Comparison of ENCODE assay signal across 10 mouse cellular contexts in the genomic region with DNA sequence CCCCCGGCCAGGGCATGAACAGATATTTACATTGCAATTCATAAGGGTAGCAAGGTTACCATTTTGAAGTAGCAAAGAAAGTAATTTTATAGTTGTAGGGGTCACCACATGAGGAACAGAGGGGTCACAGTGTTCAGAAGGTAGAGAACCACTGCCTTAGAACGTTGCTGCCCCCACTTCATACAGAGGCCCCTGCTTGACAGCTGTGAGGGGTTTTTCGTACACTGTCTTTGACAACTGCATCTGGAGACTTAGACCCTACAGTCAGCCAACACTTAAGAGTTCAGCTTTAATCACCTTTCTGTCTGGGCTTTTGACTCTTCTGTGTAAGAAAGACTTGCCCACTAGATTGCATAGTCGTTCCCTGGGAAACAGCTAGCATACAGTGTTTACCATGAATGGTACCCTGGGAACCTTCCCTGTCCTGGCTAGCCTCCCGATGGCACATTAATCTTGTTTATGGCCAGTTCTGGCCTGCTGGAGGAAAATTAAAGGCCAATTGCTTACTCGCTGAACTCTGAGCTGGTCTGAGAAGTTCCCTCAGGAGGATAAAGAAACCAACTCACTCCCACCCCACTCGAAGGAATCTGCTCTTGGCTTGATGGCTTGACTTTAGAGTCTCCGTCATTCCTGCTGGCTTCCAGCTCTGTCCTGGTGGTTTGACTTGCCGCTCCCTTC. TPM values are rescaled to one million over a fixed set of nuclear protein-coding genes. Genes with fewer than 3 reads are reported as not detected.
DNase-seq lines count a peak whose midpoint lies in the region; ATAC-seq lines count a peak whose summit lies in the region.
"Had no signal": no experiment of that assay in that cellular context is flagged by ENCODE, and none has a peak within 500 bp of the region (broad histone marks: within the 10 kb centered on the region; RNA-seq: fewer than 3 reads in every experiment).

No protein-coding gene starts in this region.

- WGBS in midbrain, embryonic 16.5 days, result 71% methylated on average over 9 of the region's 9 CpGs
- 81% methylated on average over 9 of the region's 9 CpGs for WGBS in midbrain, embryonic 11.5 days

- H3K36me3 ChIP-seq in midbrain, embryonic 16.5 days (ENCODE audit: control insufficient read depth, insufficient read depth, low read length), result no peaks in the 10 kb centered on the region
- H3K36me3 ChIP-seq in midbrain, embryonic 11.5 days (ENCODE audit: control insufficient read depth, insufficient read depth, low read length), result no peaks in the 10 kb centered on the region
- H3K36me3 ChIP-seq: limb, embryonic 15.5 days had no signal

- no peaks in the 10 kb centered on the region for H3K9me3 ChIP-seq in midbrain, embryonic 16.5 days (replicated peaks; ENCODE audit: control insufficient read depth, low read length, poor library complexity, severe bottlenecking)
- no peaks in the 10 kb centered on the region for H3K9me3 ChIP-seq in midbrain, embryonic 11.5 days (ENCODE audit: control insufficient read depth, low read length)
- H3K9me3 ChIP-seq: limb, embryonic 15.5 days had no signal

- H3K9ac ChIP-seq in midbrain, embryonic 16.5 days (ENCODE audit: low read depth, low read length), result no peak overlapping the region
- no peak overlapping the region for H3K9ac ChIP-seq in midbrain, embryonic 11.5 days (ENCODE audit: low read length)
- H3K9ac ChIP-seq: limb, embryonic 15.5 days had no signal

- no peak overlapping the region for H3K27ac ChIP-seq in midbrain, embryonic 16.5 days (ENCODE audit: low read length)
- H3K27ac ChIP-seq in midbrain, embryonic 11.5 days (ENCODE audit: low read depth, low read length), result no peak overlapping the region
- H3K27ac ChIP-seq: limb, embryonic 15.5 days had no signal

- H3K4me2 ChIP-seq in midbrain, embryonic 16.5 days (ENCODE audit: low read length), result no peak overlapping the region
- no peak overlapping the region for H3K4me2 ChIP-seq in midbrain, embryonic 11.5 days
- H3K4me2 ChIP-seq: limb, embryonic 15.5 days had no signal

- no peak for DNase-seq in midbrain, embryonic 11.5 days (ENCODE audit: low spot score, missing footprints)
- DNase-seq in gastrocnemius, postnatal 14 days, result peak; percentile 10
- peak; percentile 70 for DNase-seq in kidney, postnatal 10 days
- DNase-seq in urinary bladder, postnatal 36 days (ENCODE audit: low spot score in 2 of 2), result peak; percentile 9 to 62
- DNase-seq in spleen, adult 12 weeks (ENCODE audit: low spot score), result no peak
- DNase-seq in testis, postnatal 14 days (ENCODE audit: low spot score), result no peak
- DNase-seq in right cerebral cortex, postnatal 36 days (ENCODE audit: low spot score in 2 of 2), result no peak
- DNase-seq: cerebellum, postnatal 10 days had no signal

- no peaks in the 10 kb centered on the region for H3K4me1 ChIP-seq in midbrain, embryonic 16.5 days (ENCODE audit: control insufficient read depth, insufficient read depth, low read length)
- no peaks in the 10 kb centered on the region for H3K4me1 ChIP-seq in midbrain, embryonic 11.5 days (ENCODE audit: control insufficient read depth, insufficient read depth, low read length)
- H3K4me1 ChIP-seq: limb, embryonic 15.5 days had no signal

- no peaks in the 10 kb centered on the region for H3K27me3 ChIP-seq in midbrain, embryonic 16.5 days (ENCODE audit: control insufficient read depth, insufficient read depth, low read depth, low read length)
- no peaks in the 10 kb centered on the region for H3K27me3 ChIP-seq in midbrain, embryonic 11.5 days (ENCODE audit: control insufficient read depth, insufficient read depth, low read length)
- H3K27me3 ChIP-seq: limb, embryonic 15.5 days had no signal

- intact Hi-C loops in gastrocnemius, postnatal 14 days (cut with DNase I; ENCODE audit: low total_unique reads), result no loop called here

- no peak overlapping the region for H3K4me3 ChIP-seq in midbrain, embryonic 16.5 days (ENCODE audit: low read depth, low read length)
- no peak overlapping the region for H3K4me3 ChIP-seq in midbrain, embryonic 11.5 days (ENCODE audit: low read depth, low read length)
- H3K4me3 ChIP-seq: limb, embryonic 15.5 days had no signal

- peak; percentile 25; the same call in 1 of the 2 replicates for ATAC-seq in midbrain, embryonic 16.5 days
- no peak for ATAC-seq in midbrain, embryonic 11.5 days (ENCODE audit: low FRiP score)

RNA-seq across cellular contexts. Expression of a gene that starts 57.8 kb away (rescaled TPM):
- 0.60 and 0.63 TPM in 2 replicates for polyA plus RNA-seq in midbrain, embryonic 16.5 days (2015; fragmentation: Nextera tagmentation; extraction: Ambion mirVana)
- 0.03 and 0.12 TPM in 2 replicates for polyA plus RNA-seq in midbrain, embryonic 11.5 days (2014; fragmentation: Nextera tagmentation; extraction: Ambion mirVana)
- 10 to 100 TPM; 20.8 to 26.0 TPM for total RNA-seq in gastrocnemius, postnatal 14 days (2021)

Comparison
In these comparisons a context has a peak if more than half of its experiments do, and no peak if none do; other contexts are left out.
1. DNase-seq: peak in gastrocnemius, postnatal 14 days (single experiment), kidney, postnatal 10 days (single experiment) and urinary bladder, postnatal 36 days (2 of 2); none in midbrain, embryonic 11.5 days (single experiment), spleen, adult 12 weeks (single experiment), testis, postnatal 14 days (single experiment) and right cerebral cortex, postnatal 36 days (0 of 2).